Mouse (Mus musculus) brain, embryonic 18.5 days (tissue): ENCODE data around the gene Bace2.

Experiments used
- DNase-seq: peaks from one replicate; pipeline ENCODE4 v3.0.0-alpha.2; 2012; ENCODE audit warnings: low read depth, low spot score

The Bace2 gene

DNA sequence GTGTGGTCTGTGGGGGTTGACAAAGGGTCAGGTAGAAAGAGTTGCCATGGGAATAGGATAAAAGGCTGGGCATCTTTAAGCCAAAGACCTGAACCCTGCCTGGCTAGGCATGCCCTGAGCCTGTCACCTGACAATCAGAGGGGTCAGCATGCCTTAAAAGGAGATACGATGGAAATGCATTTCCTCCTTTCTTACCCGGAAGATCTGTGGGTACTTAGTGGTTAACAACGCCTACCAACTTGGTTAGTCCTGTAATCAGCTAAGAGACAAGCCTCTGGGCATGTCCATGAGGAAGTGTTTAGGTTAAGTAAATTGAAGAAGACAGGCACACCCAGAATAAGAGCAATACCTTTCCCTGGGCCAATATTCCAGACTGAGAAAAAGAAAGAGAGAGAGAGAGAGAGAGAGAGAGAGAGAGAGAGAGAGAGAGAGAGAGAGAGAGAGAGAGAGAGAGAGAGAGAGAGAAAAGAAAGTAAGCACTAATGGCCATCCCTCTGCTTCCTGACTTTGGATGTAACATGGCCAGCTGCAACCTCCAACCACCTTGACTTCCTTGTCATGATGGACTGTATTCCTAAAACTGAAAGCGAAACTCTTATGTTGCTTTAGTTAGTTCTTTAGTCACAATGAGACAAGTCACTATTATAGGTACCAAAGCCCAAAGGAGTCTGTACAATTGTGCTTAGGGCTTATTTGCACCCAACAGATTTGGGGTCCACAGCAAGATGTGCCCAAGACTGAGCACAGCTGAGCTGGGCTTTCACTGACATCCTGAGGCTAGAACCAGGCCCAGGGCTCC, 111.7 kb downstream of the Bace2 start:
- DNase-seq = no peak

DNA sequence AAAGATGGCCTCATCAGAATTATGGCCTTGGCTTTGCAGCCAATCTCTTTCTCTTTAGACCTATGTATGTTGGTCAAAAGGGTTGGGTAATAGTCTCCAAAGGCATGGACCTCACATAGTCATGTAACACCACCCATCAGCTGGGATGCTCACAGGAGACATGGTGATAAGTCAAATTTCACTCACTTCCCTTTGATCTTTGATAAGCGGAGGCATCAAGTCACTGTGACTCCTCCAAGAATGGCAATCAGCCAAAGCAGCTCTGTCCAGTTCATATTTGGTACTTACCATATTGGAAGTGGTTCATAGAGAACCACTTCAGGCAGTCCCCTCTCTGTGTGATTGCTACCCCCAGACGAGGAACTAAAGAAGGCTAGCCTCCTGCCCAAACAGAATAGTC, 118.1 kb downstream of the Bace2 start:
- DNase-seq = no peak

DNA sequence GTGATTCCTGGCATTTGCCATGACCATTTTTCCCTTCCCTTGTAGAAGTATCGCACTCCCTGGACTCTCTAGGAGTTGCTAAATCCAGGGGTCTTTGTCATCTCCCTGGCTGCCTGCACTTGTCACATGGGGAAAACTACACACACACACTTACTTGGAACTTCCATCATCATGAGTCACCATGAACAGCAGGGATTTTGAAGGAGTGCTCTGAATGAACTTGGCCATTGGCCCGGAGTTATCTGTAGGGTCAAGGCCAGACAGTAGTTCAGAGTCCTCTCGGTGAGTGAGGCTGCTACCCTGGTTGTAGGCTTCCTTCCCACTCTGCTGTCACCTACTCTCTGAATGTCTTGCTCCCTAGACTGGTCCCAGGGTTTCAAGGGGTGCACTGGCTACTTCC, 119.0 kb downstream of the Bace2 start:
- DNase-seq = no peak

DNA sequence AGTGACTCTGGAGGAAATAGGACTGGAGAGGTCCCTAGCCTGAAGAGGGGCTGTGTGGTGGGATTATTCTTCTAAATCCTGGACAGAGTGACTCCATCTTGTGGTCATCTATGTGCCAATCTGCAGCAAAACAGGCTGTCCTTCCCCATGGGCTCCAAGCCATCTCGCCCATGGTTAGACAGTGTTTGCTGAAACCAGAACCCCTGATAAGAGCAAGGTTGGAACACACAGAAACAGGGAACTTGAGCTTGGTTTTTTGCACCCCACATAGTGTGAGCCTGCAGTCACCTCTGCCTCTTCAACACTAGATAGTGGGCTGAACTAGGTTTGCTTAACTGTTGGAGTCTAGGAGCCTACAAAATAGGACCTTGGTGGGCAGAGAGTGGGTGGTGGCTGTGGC, 120.0 kb downstream of the Bace2 start:
- DNase-seq = no peak

GRCm38 (mm10) chr16:97478655-97479054, 122.1 kb downstream of the Bace2 start:
- no peak for DNase-seq

DNA sequence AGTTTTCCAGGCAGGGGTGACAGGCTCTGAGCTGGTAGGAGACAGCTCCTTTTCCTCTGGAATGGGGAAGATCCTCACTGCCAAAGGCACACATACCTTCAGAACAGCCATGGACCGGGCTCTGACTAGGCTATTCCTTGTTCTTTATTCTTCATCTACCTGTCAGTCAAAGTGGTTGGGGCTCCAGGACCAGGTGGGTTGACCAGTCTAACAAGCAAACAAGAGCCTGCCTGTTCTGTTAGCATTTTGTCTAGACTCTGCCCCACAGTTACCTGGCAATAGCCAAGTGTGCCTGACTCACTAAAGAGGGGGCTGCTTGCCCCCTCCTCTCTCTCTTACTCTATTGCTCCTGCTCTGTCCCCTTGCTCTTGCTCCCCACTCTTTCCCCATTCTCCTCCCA, 135.8 kb downstream of the Bace2 start:
- no peak for DNase-seq
